Mouse (Mus musculus) B cell, adult 2 months (primary cell): ENCODE data around the gene Kcnd3.

Experiments used
- DNase-seq, 2 experiments: peaks; one replicate each; pipeline ENCODE4 v3.0.0; 2022

Kcnd3 gene

GRCm38 (mm10) chr3:105591766-105592165, 139.6 kb downstream of the Kcnd3 start:
- no peak for DNase-seq

- no peak for DNase-seq
Measured at GRCm38 (mm10) chr3:105592246-105592645, 140.1 kb downstream of the Kcnd3 start.

- DNase-seq: no peak
Measured at GRCm38 (mm10) chr3:105600483-105600882, 148.4 kb downstream of the Kcnd3 start.

- DNase-seq: no peak
Measured at GRCm38 (mm10) chr3:105602966-105603365, 150.8 kb downstream of the Kcnd3 start.

- DNase-seq: no peak
Measured at GRCm38 (mm10) chr3:105605726-105606125, 153.6 kb downstream of the Kcnd3 start.

GRCm38 (mm10) chr3:105608857-105609256, 156.7 kb downstream of the Kcnd3 start:
- DNase-seq: no peak

GRCm38 (mm10) chr3:105611531-105612422, 159.6 kb downstream of the Kcnd3 start:
- DNase-seq: no peak

GRCm38 (mm10) chr3:105612423-105612814, 160.3 kb downstream of the Kcnd3 start:
- DNase-seq: no peak

GRCm38 (mm10) chr3:105616861-105617743, 165.0 kb downstream of the Kcnd3 start:
- DNase-seq: no peak

GRCm38 (mm10) chr3:105621154-105621553, 169.0 kb downstream of the Kcnd3 start:
- no peak for DNase-seq

- DNase-seq: no peak
Measured at GRCm38 (mm10) chr3:105623137-105623536, 171.0 kb downstream of the Kcnd3 start.

- DNase-seq: no peak
Measured at GRCm38 (mm10) chr3:105625961-105626360, 173.8 kb downstream of the Kcnd3 start.

GRCm38 (mm10) chr3:105627258-105627657, 175.1 kb downstream of the Kcnd3 start:
- no peak for DNase-seq

GRCm38 (mm10) chr3:105632296-105632695, 180.2 kb downstream of the Kcnd3 start:
- DNase-seq: no peak

GRCm38 (mm10) chr3:105633021-105633420, 180.9 kb downstream of the Kcnd3 start:
- no peak for DNase-seq

- no peak for DNase-seq
Measured at GRCm38 (mm10) chr3:105642186-105642585, 190.1 kb downstream of the Kcnd3 start.

GRCm38 (mm10) chr3:105643566-105643965, 191.4 kb downstream of the Kcnd3 start:
- DNase-seq: no peak

GRCm38 (mm10) chr3:105648889-105649567, 196.9 kb downstream of the Kcnd3 start:
- no peak for DNase-seq

- no peak for DNase-seq
Measured at GRCm38 (mm10) chr3:105653544-105654380, 201.6 kb downstream of the Kcnd3 start.

- DNase-seq: no peak
Measured at GRCm38 (mm10) chr3:105655031-105655585, 203.0 kb downstream of the Kcnd3 start.

GRCm38 (mm10) chr3:105660530-105660929, 208.4 kb downstream of the Kcnd3 start:
- DNase-seq: no peak

GRCm38 (mm10) chr3:105663043-105663442, 210.9 kb downstream of the Kcnd3 start:
- DNase-seq: no peak
